Mouse (Mus musculus): Measurements from ENCODE around the gene Lypd6b. TPM values are rescaled to one million over a fixed set of nuclear protein-coding genes. Genes with fewer than 3 reads are reported as not detected.

Gene Lypd6b
- polyA plus RNA-seq, 1 experiment from 2014 or later = 1.9 TPM

- no peaks in the 10 kb centered on the region for H3K9me3 ChIP-seq (replicated peaks; ENCODE audit: control insufficient read depth, low read length)
- H3K36me3 ChIP-seq (ENCODE audit: control insufficient read depth, insufficient read depth) = no peaks in the 10 kb centered on the region
- no peak overlapping the region for H3K9ac ChIP-seq (ENCODE audit: low read length)
- H3K27ac ChIP-seq (ENCODE audit: low read length) = no peak overlapping the region
- H3K4me1 ChIP-seq (ENCODE audit: control insufficient read depth, insufficient read depth, low read length) = no peaks in the 10 kb centered on the region
- no peak overlapping the region for H3K4me2 ChIP-seq (ENCODE audit: low read depth, low read length)
- H3K27me3 ChIP-seq (ENCODE audit: control insufficient read depth, insufficient read depth, low read length) = no peaks in the 10 kb centered on the region
- 78% methylated on average over 4 of the region's 4 CpGs for WGBS
- ATAC-seq (replicated peaks; ENCODE audit: extremely low read depth, insufficient read depth, low FRiP score) = no peak
- H3K4me3 ChIP-seq (ENCODE audit: low read length) = no peak overlapping the region
Measured at GRCm38 (mm10) chr2:49922810-49923209, 135.3 kb downstream of the Lypd6b start.

- 80% methylated on average over 5 of the region's 5 CpGs for WGBS
- ATAC-seq (replicated peaks; ENCODE audit: extremely low read depth, insufficient read depth, low FRiP score) = no peak
- Histone ChIP-seq H3K27me3 (ENCODE audit: control insufficient read depth, insufficient read depth, low read length) (no peaks in the 10 kb centered on the region), H3K9ac (ENCODE audit: low read length) (no peak overlapping the region), H3K27ac (ENCODE audit: low read length) (no peak overlapping the region), H3K9me3 (replicated peaks; ENCODE audit: control insufficient read depth, low read length) (no peaks in the 10 kb centered on the region), H3K4me3 (ENCODE audit: low read length) (no peak overlapping the region), H3K36me3 (ENCODE audit: control insufficient read depth, insufficient read depth) (no peaks in the 10 kb centered on the region), H3K4me1 (ENCODE audit: control insufficient read depth, insufficient read depth, low read length) (no peaks in the 10 kb centered on the region; the same call in 1 of the 2 replicates), H3K4me2 (ENCODE audit: low read depth, low read length) (no peak overlapping the region)
Measured at GRCm38 (mm10) chr2:49926186-49926585, 138.7 kb downstream of the Lypd6b start.

GRCm38 (mm10) chr2:49927362-49927761 lies 139.9 kb downstream of the Lypd6b start:
- Histone ChIP-seq H3K4me3 (ENCODE audit: low read length) (no peak overlapping the region), H3K4me2 (ENCODE audit: low read depth, low read length) (no peak overlapping the region), H3K36me3 (ENCODE audit: control insufficient read depth, insufficient read depth) (no peaks in the 10 kb centered on the region), H3K9me3 (replicated peaks; ENCODE audit: control insufficient read depth, low read length) (no peaks in the 10 kb centered on the region), H3K27ac (ENCODE audit: low read length) (no peak overlapping the region), H3K4me1 (ENCODE audit: control insufficient read depth, insufficient read depth, low read length) (no peaks in the 10 kb centered on the region; the same call in 1 of the 2 replicates), H3K9ac (ENCODE audit: low read length) (no peak overlapping the region), H3K27me3 (ENCODE audit: control insufficient read depth, insufficient read depth, low read length) (no peaks in the 10 kb centered on the region)
- no peak for ATAC-seq (replicated peaks; ENCODE audit: extremely low read depth, insufficient read depth, low FRiP score)
- WGBS = 49% methylated on average over 1 of the region's 1 CpGs

- H3K27me3 ChIP-seq (ENCODE audit: control insufficient read depth, insufficient read depth, low read length) = no peaks in the 10 kb centered on the region
- H3K4me3 ChIP-seq (ENCODE audit: low read length) = no peak overlapping the region
- H3K4me2 ChIP-seq (ENCODE audit: low read depth, low read length) = no peak overlapping the region
- H3K27ac ChIP-seq (ENCODE audit: low read length) = no peak overlapping the region
- 72% methylated on average over 3 of the region's 3 CpGs for WGBS
- ATAC-seq (replicated peaks; ENCODE audit: extremely low read depth, insufficient read depth, low FRiP score) = no peak
- H3K9ac ChIP-seq (ENCODE audit: low read length) = no peak overlapping the region
- no peaks in the 10 kb centered on the region for H3K36me3 ChIP-seq (ENCODE audit: control insufficient read depth, insufficient read depth)
- H3K4me1 ChIP-seq (ENCODE audit: control insufficient read depth, insufficient read depth, low read length) = no peaks in the 10 kb centered on the region; the same call in 1 of the 2 replicates
- H3K9me3 ChIP-seq (replicated peaks; ENCODE audit: control insufficient read depth, low read length) = no peaks in the 10 kb centered on the region
Measured at GRCm38 (mm10) chr2:49929931-49930330, 142.4 kb downstream of the Lypd6b start.

- no peaks in the 10 kb centered on the region for H3K27me3 ChIP-seq (ENCODE audit: control insufficient read depth, insufficient read depth, low read length)
- no peak for ATAC-seq (replicated peaks; ENCODE audit: extremely low read depth, insufficient read depth, low FRiP score)
- H3K9ac ChIP-seq (ENCODE audit: low read length) = no peak overlapping the region
- no peaks in the 10 kb centered on the region for H3K36me3 ChIP-seq (ENCODE audit: control insufficient read depth, insufficient read depth)
- H3K4me3 ChIP-seq (ENCODE audit: low read length) = no peak overlapping the region
- H3K4me2 ChIP-seq (ENCODE audit: low read depth, low read length) = peak overlapping the region; percentile 4; the same call in 1 of the 2 replicates
- WGBS = 52% methylated on average over 13 of the region's 13 CpGs
- H3K9me3 ChIP-seq (replicated peaks; ENCODE audit: control insufficient read depth, low read length) = no peaks in the 10 kb centered on the region
- H3K4me1 ChIP-seq (ENCODE audit: control insufficient read depth, insufficient read depth, low read length) = no peaks in the 10 kb centered on the region
- no peak overlapping the region for H3K27ac ChIP-seq (ENCODE audit: low read length)
Measured at GRCm38 (mm10) chr2:49937621-49938020, 150.1 kb downstream of the Lypd6b start.

- Histone ChIP-seq H3K4me1 (ENCODE audit: control insufficient read depth, insufficient read depth, low read length) (no peaks in the 10 kb centered on the region), H3K27ac (ENCODE audit: low read length) (no peak overlapping the region), H3K4me3 (ENCODE audit: low read length) (no peak overlapping the region), H3K9ac (ENCODE audit: low read length) (no peak overlapping the region), H3K36me3 (ENCODE audit: control insufficient read depth, insufficient read depth) (no peaks in the 10 kb centered on the region), H3K27me3 (ENCODE audit: control insufficient read depth, insufficient read depth, low read length) (no peaks in the 10 kb centered on the region), H3K9me3 (replicated peaks; ENCODE audit: control insufficient read depth, low read length) (no peaks in the 10 kb centered on the region), H3K4me2 (ENCODE audit: low read depth, low read length) (no peak overlapping the region)
- WGBS = 61% methylated on average over 8 of the region's 8 CpGs
- ATAC-seq (replicated peaks; ENCODE audit: extremely low read depth, insufficient read depth, low FRiP score) = no peak
Measured at GRCm38 (mm10) chr2:49938246-49938645, 150.8 kb downstream of the Lypd6b start.

GRCm38 (mm10) chr2:49940372-49940771 lies 152.9 kb downstream of the Lypd6b start:
- no peak for ATAC-seq (replicated peaks; ENCODE audit: extremely low read depth, insufficient read depth, low FRiP score)
- H3K4me2 ChIP-seq (ENCODE audit: low read depth, low read length) = no peak overlapping the region
- H3K36me3 ChIP-seq (ENCODE audit: control insufficient read depth, insufficient read depth) = no peaks in the 10 kb centered on the region
- H3K4me1 ChIP-seq (ENCODE audit: control insufficient read depth, insufficient read depth, low read length) = no peaks in the 10 kb centered on the region
- H3K4me3 ChIP-seq (ENCODE audit: low read length) = no peak overlapping the region
- no peak overlapping the region for H3K27ac ChIP-seq (ENCODE audit: low read length)
- H3K9me3 ChIP-seq (replicated peaks; ENCODE audit: control insufficient read depth, low read length) = no peaks in the 10 kb centered on the region
- no peaks in the 10 kb centered on the region for H3K27me3 ChIP-seq (ENCODE audit: control insufficient read depth, insufficient read depth, low read length)
- no peak overlapping the region for H3K9ac ChIP-seq (ENCODE audit: low read length)
- 59% methylated on average over 6 of the region's 6 CpGs for WGBS

- no peak for ATAC-seq (replicated peaks; ENCODE audit: extremely low read depth, insufficient read depth, low FRiP score)
- Histone ChIP-seq H3K4me2 (ENCODE audit: low read depth, low read length) (no peak overlapping the region), H3K9me3 (replicated peaks; ENCODE audit: control insufficient read depth, low read length) (no peaks in the 10 kb centered on the region), H3K27me3 (ENCODE audit: control insufficient read depth, insufficient read depth, low read length) (no peaks in the 10 kb centered on the region), H3K27ac (ENCODE audit: low read length) (no peak overlapping the region), H3K4me1 (ENCODE audit: control insufficient read depth, insufficient read depth, low read length) (no peaks in the 10 kb centered on the region), H3K9ac (ENCODE audit: low read length) (no peak overlapping the region), H3K36me3 (ENCODE audit: control insufficient read depth, insufficient read depth) (no peaks in the 10 kb centered on the region), H3K4me3 (ENCODE audit: low read length) (no peak overlapping the region)
- 54% methylated on average over 5 of the region's 5 CpGs for WGBS
Measured at GRCm38 (mm10) chr2:49942100-49942499, 154.6 kb downstream of the Lypd6b start.

- Histone ChIP-seq H3K4me1 (ENCODE audit: control insufficient read depth, insufficient read depth, low read length) (peaks cover 3% of the 10 kb centered on the region; the same call in 1 of the 2 replicates), H3K9ac (ENCODE audit: low read length) (no peak overlapping the region), H3K27me3 (ENCODE audit: control insufficient read depth, insufficient read depth, low read length) (no peaks in the 10 kb centered on the region), H3K27ac (ENCODE audit: low read length) (no peak overlapping the region), H3K4me2 (ENCODE audit: low read depth, low read length) (no peak overlapping the region), H3K9me3 (replicated peaks; ENCODE audit: control insufficient read depth, low read length) (peaks cover 4% of the 10 kb centered on the region), H3K36me3 (ENCODE audit: control insufficient read depth, insufficient read depth) (no peaks in the 10 kb centered on the region), H3K4me3 (ENCODE audit: low read length) (no peak overlapping the region)
- WGBS = 48% methylated on average over 4 of the region's 4 CpGs
- no peak for ATAC-seq (replicated peaks; ENCODE audit: extremely low read depth, insufficient read depth, low FRiP score)
Measured at GRCm38 (mm10) chr2:49951681-49952080, 164.2 kb downstream of the Lypd6b start.
